Mouse (Mus musculus) heart, embryonic 14.5 days (tissue): ENCODE measurements at regions not wholly inside any gene's neighbourhood (a gene's known extent, or its start where the extent isn't known, plus 50 kb on each side); places are given as distances from the start of the nearest gene placed in this dataset.

ENCODE experiments used
- ATAC-seq: fragments of 200-750 bp; cut with Nextera tagmentation; 2 replicates; pipeline ENCODE4 v1.8.0; 2017; ENCODE audit warnings: low read depth, moderate TSS enrichment; ENCODE audit not compliant: insufficient number of reproducible peaks, insufficient read depth, low FRiP score
- H3K27ac ChIP-seq, 2 experiments: fragments of 200-500 bp in 1 of 2; fragments of 300-500 bp in 1 of 2; sonication (generic) in 1 of 2; replicated peaks in 1 of 2; 2 replicates each; pipeline ENCODE4 v1.5.1; 2012 to 2014; ENCODE audit warnings: low read depth in 2 of 2, low read length in 2 of 2, control low read depth in 1 of 2, mild to moderate bottlenecking in 1 of 2, mixed read lengths in 1 of 2; ENCODE audit not compliant: control insufficient read depth in 1 of 2, insufficient read depth in 1 of 2
- H3K27me3 ChIP-seq: fragments of 300-500 bp; sonication (generic); 2 replicates; pipeline ENCODE4 v1.6.1; 2014; ENCODE audit warnings: mild to moderate bottlenecking, low read length, control low read depth; ENCODE audit not compliant: control insufficient read depth, insufficient read depth
- H3K36me3 ChIP-seq: fragments of 300-500 bp; sonication (generic); 2 replicates; pipeline ENCODE4 v1.6.1; 2014; ENCODE audit warnings: mild to moderate bottlenecking, control low read depth, low read length, mixed read lengths; ENCODE audit not compliant: control insufficient read depth, insufficient read depth
- H3K4me1 ChIP-seq, 2 experiments: fragments of 200-500 bp in 1 of 2; fragments of 300-500 bp in 1 of 2; sonication (generic) in 1 of 2; 2 replicates each; pipeline ENCODE4 v1.6.1; 2012 to 2014; ENCODE audit warnings: low read length in 2 of 2, control low read depth in 1 of 2, mixed read lengths in 1 of 2; ENCODE audit not compliant: control insufficient read depth in 2 of 2, insufficient read depth in 2 of 2
- H3K4me2 ChIP-seq: fragments of 300-500 bp; sonication (generic); 2 replicates; pipeline ENCODE4 v1.6.1; 2014; ENCODE audit warnings: mild to moderate bottlenecking, low read length
- H3K4me3 ChIP-seq, 2 experiments: fragments of 200-500 bp in 1 of 2; fragments of 300-500 bp in 1 of 2; sonication (generic) in 1 of 2; 2 replicates each; pipeline ENCODE4 v1.5.1; 2012 to 2014; ENCODE audit warnings: low read length in 2 of 2, mild to moderate bottlenecking in 2 of 2, control low read depth in 1 of 2, low read depth in 1 of 2, moderate library complexity in 1 of 2; ENCODE audit not compliant: control insufficient read depth in 1 of 2, insufficient read depth in 1 of 2
- H3K9ac ChIP-seq: fragments of 300-500 bp; sonication (generic); 2 replicates; pipeline ENCODE4 v1.6.1; 2014; ENCODE audit warnings: mild to moderate bottlenecking, low read length
- H3K9me3 ChIP-seq: fragments of 300-500 bp; sonication (generic); 2 replicates; pipeline ENCODE4 v1.6.1; 2016; ENCODE audit warnings: low read length, control low read depth; ENCODE audit not compliant: control insufficient read depth
- WGBS: fragments of 180-500 bp; shearing (Covaris S2); extraction: QIAGEN DNeasy Blood & Tissue Kit; methylation state at CpG from one replicate; pipeline ENCODE4 v1.1.7; 2014; 5-methylcytosine and 5-hydroxymethylcytosine counted together

GRCm38 (mm10) chr4:72324913-72325312, 124.2 kb upstream of the Tle1 start:
- H3K9me3 ChIP-seq, result no peaks in the 10 kb centered on the region
- H3K4me1 ChIP-seq, result no peaks in the 10 kb centered on the region
- no peak overlapping the region for H3K27ac ChIP-seq
- no peaks in the 10 kb centered on the region for H3K36me3 ChIP-seq
- H3K27me3 ChIP-seq, result no peaks in the 10 kb centered on the region
- H3K9ac ChIP-seq, result no peak overlapping the region
- H3K4me2 ChIP-seq, result no peak overlapping the region
- ATAC-seq, result no peak
- no peak overlapping the region for H3K4me3 ChIP-seq

DNA sequence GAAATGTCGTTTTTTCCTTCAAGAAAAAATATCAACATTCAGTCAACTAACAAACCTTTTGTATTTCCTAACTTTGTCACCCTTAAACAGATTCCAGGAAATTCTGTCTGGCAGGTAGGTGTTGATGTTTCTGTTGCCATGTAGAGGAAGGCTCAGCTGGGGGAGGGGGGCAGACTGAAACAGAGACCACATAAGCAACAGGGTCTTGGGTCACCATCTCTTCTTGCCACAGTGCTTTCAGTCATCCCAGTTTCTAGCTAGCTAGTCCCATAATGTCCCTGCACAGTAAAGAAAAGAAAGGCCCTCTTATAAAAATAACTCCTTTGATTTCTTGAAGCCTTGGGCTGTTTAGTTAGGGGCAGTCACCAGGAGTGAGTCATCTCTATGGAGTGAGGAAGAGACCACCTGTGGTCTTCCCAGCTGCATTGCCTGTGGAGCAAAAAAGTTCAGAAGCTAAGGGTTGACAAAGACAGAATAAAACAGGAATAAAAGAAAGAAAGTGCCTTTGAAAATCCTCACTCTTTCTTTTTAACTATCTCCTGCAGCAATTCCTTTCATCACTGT, 84.5 kb upstream of the Tle1 start:
- no peak overlapping the region for H3K9ac ChIP-seq
- H3K27ac ChIP-seq, result no peak overlapping the region
- WGBS, result 28% methylated on average over 1 of the region's 1 CpGs
- no peaks in the 10 kb centered on the region for H3K9me3 ChIP-seq
- no peak for ATAC-seq
- H3K27me3 ChIP-seq, result no peaks in the 10 kb centered on the region
- no peak overlapping the region for H3K4me2 ChIP-seq
- H3K4me3 ChIP-seq, result no peak overlapping the region
- H3K4me1 ChIP-seq, result no peaks in the 10 kb centered on the region
- no peaks in the 10 kb centered on the region for H3K36me3 ChIP-seq

DNA sequence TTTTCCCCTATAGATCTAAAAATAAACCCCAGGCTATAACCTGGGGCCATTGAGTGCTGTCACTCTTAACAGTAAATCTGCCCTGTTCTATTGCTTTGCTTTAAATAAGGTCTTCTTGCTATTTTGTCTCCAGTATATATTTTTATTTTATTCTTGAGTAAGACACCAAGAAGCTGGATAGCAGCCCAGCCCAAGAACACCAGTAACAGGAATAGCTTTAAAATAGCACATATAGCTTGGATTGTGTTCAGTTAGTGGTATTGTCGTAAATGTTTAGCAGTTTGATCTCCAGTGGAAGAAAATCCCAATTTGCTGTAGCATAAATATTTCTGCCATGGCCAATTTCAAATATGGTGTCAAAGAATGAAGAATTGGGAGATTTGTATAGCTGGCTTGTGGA, 49.8 kb upstream of the Tle1 start:
- no peak overlapping the region for H3K9ac ChIP-seq
- WGBS, result 73% methylated on average over 1 of the region's 1 CpGs
- H3K27me3 ChIP-seq, result no peaks in the 10 kb centered on the region
- no peak overlapping the region for H3K4me2 ChIP-seq
- H3K36me3 ChIP-seq, result no peaks in the 10 kb centered on the region
- no peaks in the 10 kb centered on the region for H3K4me1 ChIP-seq
- no peaks in the 10 kb centered on the region for H3K9me3 ChIP-seq
- ATAC-seq, result no peak
- H3K27ac ChIP-seq, result no peak overlapping the region
- no peak overlapping the region for H3K4me3 ChIP-seq
